Mouse (Mus musculus): Measurements from ENCODE around the gene Majin.

The Majin gene

DNA sequence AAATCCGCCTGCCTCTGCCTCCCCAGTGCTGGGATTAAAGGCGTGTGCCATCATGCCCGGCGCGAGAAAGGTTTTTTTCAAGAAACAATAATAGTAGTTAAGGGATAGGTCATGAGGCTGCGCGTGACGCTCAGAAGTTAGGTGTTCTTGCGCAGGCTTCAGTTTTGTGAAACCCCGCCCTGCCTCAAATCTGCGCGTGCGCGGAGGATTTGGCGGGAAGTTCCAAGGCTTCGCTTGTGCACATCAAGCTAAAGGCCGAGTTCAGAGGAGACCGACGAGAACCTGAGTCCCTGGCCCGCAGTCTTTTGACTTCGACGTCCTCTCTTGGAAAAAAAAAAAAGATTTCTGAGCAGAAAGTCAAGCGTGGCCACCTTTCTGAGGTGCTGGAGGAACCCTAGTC is at the start of gene Majin:
TSS of gene Majin (plus strand) at position 258 of the 400 bp plus-strand sequence.
- no peak for DNase-seq (ENCODE audit: low read depth, low spot score)

DNA sequence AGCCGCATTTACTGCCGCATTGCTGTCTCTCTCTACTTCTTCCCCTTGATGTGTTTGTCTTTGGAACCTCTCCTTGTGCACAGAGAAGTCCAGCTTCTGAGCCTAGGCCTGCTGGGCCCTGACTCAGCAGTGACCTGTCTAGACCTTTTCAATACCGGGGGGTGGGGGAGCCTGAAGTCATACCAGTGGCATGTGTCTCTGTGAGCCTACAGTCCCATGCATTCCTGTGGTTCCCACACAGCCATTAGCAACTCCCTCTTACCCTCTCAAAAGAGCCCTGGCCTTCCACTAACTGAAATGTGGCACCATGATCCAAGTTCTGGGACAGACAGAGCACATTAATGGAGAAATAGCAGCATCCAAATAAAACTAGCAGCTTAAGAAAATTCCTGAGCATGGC is 47.8 kb upstream of the Majin start:
- DNase-seq (ENCODE audit: low read depth, low spot score) = no peak

DNA sequence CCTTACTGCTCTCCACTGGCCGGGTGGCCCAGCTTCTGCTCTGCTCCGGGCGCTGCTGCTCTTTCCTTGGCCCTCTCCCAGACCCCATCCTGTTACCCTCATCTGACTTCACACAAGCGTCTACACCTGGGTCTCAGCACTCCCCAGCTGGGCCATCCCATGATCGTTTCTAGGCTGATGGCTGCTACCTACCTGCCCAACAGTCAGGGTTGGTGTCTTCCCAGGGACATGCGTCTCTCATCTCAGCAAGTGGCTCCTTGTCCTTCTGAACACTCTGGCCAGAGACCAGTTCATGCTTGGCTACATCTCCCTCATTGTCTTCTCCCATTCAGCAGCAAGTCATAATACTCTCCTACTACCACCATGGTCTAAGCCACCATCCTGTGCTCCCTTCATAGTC is 44.5 kb upstream of the Majin start:
- no peak for DNase-seq (ENCODE audit: low read depth, low spot score)

DNA sequence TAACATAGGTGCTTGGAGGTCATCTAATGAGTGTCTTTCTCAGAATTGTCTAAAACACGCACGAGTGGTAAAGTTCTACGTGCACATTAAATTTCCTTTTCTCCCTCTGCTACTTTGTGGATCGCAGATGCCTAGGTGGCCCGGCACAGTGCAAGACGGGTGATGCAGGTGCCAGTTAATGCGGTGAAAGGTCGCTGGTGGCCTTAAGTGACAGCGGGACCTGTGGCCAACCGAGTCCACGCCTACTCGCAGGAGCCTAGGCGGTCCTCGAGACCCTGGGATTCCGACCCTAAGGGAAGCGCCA is 43.9 kb upstream of the Majin start:
- DNase-seq (ENCODE audit: low read depth, low spot score) = no peak

DNA sequence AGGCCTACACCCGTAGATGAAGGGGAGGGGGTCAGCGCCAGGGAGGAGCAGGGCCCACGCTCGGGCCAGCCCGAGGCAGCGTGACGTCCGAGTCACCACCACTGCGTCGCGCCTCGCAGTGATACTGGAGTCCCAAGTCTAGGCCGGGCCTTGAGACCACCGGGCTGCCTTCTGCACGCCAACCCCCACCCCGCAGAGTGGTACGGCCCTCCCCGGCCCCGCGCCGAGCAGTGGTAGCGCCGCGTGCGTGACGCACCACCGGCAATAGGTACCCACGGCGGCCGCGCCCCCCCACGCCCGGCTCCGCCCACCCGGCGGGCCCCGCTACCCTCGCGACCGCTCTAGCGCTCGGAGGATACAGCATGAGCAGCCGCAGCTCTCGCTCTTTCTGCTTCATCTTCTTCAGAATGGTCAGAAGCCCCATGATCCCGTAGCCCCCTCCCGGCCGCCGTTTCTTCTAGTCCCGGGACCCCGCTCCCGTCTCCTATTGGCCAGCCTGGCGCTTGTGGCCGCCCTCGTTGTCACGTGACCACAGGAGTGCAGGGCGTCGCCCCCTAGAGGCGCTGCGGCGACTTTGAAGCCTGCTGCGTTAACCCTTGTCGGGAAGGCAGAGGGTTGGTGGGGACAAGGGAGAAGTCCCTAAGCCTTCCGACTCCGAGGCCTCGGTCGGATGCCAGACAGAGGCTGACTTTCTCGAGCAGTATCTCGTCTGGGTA is 43.4 kb upstream of the Majin start, which contains the start of gene Batf2:
TSS of gene Batf2 (plus strand) at position 306 of the 716 bp plus-strand sequence.
- peak; percentile 97 for DNase-seq (ENCODE audit: low read depth, low spot score)

DNA sequence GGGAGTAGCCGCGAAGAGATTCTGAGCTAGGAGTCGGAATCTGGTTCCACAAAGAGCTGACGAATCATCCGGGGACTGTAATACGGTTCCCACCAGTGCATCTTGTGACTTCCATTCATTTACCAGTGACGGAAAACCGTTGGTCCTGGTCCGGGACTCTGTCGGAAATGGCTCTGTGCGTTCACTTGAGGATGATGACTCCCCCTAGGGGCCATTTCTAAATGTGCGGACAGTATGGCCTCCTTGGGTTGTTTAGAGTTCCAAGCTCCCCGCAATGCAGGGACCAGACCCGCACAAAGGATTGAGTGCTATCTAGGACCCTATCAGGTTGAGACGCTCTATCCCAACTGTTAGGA is 42.8 kb upstream of the Majin start, which contains the start of gene Arl2:
TSS of gene Arl2 (minus strand) at position 155 of the 356 bp plus-strand sequence.
- DNase-seq (ENCODE audit: low read depth, low spot score) = peak; percentile 91

DNA sequence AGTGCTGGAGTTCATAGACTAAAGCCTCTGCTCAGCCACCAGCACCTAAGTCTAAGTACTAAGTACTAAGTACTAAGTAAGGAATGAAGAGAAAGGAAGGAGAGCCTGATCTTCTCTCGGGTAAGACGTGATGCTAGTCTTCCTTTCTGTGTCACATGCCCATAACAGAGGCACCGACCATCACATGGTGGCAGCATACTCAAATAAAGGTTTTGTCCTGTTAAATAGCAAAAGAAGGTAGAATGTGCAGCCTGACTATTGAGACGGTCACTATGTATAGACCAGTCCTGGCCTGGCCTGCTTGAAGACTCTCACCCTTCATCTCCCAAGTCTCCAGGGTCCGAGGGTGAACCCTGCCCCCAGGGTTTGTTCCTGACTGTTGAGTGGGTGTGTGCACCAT is 39.3 kb upstream of the Majin start:
- DNase-seq (ENCODE audit: low read depth, low spot score) = no peak

DNA sequence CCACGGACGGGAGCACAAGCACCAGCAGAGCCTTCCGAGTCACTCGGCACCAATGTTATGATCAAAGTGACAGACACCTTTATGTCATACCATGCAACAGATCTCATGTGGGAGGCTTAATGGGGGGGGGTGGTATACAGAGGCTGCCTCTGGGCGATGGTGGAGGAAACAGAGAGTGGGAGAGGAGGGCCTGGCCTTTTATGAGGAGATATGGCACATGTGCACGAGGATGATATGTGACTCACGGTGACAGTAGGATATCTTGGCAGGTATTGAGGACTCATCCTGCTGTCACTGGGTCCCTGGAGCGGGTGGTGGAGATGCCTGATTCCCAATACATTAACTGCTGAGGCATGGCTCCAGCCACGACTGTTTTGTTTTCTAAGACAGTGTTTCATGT is 29.0 kb upstream of the Majin start:
- no peak for DNase-seq (ENCODE audit: low read depth, low spot score)

DNA sequence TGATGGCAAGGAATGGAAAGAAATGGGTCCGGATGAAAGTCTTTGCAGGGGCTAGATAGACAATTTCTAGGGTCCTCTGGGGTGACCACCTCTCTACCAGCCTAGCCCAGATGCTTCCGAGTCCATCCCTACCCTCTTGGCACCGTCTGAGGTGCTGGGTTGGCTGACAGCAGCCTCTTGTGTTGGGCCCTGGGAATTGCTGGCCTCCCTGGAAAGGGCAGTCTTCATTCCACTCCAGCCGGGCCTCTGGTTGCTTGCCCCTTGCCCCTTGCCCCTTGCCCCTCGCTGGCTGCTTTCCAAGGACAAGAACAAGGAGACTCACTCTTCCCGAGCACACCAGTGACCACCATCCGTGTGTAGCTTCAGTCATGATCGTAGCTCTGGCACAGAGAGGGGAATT is 27.8 kb upstream of the Majin start:
- no peak for DNase-seq (ENCODE audit: low read depth, low spot score)

DNA sequence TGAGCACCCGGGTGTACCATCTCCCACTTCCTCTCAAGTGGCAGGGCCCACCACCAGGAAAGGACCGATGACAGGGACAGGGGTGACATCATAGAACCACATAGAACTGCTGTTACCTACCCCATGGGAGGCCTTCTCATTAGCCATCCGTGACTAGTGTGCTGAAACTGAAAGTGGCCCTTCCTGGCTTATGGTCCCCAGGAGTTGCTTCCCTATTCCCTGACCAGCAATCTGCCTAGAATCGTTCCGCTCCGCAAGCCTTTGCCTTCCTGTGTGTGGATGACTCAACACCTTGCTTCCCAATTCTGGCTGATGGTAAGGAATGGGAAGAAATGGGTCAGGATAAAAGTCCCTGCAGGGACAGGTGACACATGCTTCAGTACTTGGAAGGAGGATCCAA is 27.0 kb upstream of the Majin start:
- no peak for DNase-seq (ENCODE audit: low read depth, low spot score)

DNA sequence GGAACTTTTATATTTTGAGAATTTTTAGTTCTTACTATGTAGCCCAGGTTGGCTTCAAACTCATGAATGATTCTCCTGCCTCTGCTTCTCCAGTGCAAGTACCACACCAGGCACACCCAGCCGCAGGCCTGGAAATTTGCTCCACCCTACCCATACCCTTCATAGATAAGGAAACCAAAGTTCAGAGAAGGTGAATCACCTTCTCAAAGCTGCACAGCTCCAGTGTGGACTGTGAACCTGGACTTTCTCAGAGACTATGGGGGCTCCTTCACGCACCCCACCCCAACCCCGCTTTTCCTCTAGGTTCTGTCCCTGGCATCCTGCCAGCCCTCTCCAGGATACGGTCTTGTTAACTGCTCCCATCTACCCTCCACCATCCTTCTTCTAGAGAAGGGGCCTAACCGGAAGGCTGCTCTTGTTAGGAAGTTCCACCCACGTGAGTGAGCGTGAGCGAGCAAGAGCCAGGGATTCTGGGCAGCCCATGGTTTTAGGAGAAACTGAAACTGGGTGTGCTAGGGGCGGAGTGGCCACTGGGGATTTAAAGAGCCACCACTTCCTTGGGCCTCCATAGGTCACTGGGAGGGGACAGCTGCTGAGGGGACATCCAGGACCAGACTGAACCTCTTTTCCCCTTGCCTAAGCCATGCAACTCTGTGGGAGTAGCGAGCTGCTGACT is 20.2 kb upstream of the Majin start:
- DNase-seq (ENCODE audit: low read depth, low spot score) = no peak

DNA sequence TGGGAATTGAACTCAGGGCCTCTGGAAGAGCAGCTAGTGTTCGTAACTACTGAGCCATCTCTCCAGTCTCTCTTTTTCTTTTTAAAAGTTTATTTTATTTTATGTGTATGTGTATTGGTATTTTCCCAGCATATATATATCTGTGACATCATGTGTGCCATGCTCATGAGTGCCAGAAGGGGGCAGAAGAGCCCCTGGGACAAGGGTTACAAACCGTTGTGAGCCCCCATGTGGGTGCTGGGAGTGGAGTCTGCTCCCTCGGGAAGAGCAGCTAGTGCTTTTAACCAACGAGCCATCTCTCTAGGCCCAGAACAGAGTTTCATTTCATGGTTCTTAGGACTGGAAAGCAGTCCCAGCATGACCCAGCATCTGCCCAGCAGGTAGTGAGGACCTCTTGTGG is 17.4 kb upstream of the Majin start:
- peak; percentile 9 for DNase-seq (ENCODE audit: low read depth, low spot score)

DNA sequence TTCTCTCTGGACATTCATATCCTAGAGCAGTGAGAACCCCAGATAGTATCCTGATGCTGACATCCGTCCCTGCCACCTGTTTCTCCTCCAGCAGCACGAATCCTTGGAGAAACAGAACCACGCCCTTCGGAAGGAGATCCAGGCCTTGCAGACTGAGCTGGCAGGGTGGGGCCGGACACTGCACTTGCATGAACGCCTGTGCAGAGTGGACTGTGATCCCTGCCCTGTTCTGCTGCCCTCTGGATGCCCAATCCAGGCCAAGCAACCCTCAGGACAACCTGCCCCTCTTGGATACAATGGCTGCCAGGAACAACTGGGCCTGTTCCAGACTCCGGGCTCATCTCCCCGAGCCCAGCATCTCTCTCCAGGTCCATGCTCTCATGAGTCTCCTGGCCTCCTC is 13.0 kb upstream of the Majin start:
- DNase-seq (ENCODE audit: low read depth, low spot score) = no peak

DNA sequence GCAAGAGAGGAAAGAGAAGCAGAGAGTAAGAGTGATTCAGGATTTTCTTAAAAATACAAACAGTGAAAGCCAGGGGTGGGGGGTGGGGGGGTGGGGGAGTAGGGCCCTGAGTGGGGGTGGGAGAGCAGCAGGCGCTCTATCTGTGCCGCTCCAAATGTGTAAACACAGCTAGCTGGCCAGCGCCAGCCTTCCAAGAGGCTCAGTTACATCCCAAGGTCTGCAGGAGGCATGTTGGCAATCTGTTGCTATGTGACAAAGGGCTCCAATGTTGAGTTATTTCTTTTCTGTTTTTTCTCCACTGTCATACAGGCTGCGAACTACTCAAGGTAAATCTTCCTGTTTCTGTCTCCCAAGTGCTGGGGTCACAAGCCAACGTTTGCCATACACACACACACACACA is 9.4 kb upstream of the Majin start:
- DNase-seq (ENCODE audit: low read depth, low spot score) = no peak

DNA sequence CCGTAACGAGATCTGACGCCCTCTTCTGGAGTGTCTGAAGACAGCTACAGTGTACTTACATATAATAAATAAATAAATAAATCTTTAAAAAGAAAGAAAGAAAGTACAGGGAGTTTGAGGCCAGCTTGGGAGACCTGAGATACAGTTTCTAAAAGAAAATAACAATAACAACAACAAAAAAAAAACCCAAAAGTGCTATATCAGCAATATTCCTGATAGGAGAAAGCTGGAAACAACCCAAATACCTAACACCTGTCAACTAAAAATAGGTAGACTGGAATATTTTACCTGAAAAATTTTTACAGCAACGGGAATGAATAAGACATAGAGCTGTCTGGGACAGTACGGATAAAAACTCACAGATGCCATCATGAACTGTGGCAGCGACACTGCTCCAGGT is 5.4 kb upstream of the Majin start:
- no peak for DNase-seq (ENCODE audit: low read depth, low spot score)

DNA sequence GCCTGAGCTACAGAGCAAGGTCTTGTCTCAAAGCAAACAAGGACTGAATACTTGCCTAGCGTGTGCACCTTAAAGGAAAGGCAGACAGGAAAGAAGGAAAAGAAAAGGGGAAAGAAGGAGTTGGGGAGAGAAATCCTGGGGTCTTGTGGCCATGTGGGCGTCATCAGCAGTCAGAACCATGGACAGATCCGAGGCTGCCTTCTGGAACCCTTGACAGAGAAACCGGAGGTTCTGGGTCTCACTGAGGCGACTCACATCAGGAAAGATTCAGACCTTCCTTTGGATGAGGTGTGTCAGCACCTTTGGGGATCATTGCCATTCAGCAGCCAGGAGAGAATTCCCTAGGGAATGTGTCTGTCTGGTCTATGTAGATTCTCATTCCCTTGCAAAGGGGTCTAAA is 2.6 kb upstream of the Majin start:
- DNase-seq (ENCODE audit: low read depth, low spot score) = no peak

DNA sequence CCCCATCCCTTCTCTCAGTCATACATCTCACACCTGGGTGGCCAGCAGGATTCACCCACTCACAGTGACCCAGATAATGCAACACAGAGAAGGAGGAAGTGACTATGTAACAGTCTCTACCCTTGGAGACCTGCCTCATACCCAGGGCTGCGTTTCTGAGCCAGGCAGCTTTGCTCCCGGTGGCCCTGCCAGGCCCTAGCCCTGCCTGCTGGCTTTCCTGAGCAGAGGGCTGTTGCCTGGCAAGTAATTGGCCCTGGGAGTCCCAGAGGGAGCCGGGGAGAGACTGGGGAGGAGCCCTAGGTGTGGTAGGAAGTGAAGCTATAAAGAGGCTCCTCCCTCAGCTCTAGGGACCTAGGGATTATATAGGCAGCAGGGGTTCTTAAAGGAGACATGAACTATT is 1.7 kb upstream of the Majin start:
- DNase-seq (ENCODE audit: low read depth, low spot score) = no peak

DNA sequence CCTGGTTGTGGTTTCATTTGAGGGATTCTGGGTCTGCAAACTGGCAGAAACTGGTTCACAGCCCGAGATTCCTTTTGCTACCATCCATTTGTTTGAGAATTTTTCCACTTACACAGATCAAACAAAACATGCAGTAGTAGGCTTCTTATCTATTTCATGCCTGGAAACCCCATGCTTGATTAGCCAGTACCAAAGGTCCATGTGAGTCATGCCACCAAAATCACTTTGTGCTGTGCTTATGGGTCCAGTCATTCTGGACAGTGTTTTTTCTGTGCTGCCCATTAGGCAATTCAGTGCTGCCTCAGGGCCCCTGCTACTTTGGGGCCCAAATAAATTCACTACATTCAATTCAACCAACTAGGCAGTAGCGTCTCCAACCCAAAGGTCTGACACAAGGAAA is 20.1 kb downstream of the Majin start:
- no peak for DNase-seq (ENCODE audit: low read depth, low spot score)

DNA sequence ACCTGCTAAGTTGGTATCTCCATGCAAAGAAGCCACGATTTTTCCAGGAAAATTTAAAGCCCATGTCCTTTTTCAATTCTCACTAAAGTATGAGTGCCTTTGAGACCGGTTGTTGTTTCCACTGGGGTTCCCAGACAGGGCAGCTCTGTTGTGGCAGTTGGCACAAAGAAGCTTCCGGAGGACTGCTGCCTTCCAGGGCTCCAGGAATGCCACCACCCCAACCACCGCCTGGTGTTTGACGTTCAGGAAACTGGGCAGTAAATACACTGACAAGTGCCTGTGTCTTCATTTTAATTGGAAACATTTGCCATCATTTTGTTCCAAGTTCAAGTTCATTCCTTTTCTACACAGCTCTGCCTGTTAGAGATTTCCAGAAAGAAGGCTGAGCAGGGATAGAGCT is 22.5 kb downstream of the Majin start:
- DNase-seq (ENCODE audit: low read depth, low spot score) = no peak

DNA sequence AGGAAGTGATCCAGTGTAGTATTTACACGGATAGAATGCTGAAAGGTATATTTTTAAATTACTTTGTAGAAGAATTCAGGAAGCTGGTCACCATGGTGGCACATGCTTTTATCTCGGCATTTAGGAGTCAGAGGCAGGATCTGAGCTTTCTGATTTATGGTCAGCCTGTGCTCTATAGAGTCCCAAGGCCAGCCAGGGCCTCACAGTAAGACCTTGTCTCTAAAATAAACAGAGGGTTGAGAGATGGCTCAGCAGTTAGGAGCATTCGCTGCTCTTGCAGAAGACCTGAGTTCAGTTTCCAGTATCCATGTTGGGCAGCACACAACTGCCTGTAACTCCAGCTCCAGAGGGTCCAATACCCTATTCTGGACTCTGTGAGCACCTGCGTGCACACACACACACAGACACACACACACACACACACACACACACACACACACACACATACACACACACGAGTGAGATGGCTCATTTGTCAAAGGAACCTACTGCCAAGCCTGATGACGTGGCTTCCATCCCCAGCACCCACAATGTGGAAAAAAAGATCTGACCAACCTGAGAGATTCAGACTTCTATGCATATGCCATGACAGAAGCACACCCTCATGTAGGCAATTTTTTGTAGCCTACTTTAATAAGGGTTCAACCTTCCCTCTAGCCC is 32.0 kb downstream of the Majin start:
- no peak for DNase-seq (ENCODE audit: low read depth, low spot score)

DNA sequence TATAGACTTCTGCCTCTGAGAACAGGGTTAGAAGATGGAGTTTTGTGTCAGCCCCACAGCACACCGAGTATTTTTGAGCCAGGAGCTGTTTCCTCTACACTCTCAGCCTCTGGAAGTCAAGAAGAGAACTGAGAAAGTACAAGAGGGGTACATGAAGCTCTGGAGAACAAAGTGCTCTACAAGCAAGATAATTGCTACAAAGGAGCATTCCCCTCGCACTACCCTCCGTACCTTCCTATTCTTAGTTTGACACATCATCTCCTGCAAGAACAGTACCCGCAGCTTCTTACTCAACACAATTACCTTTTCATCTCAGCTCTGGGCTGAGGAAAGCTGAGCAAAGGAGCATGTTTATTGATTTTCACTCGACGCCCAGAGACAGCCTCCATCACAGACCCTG is 34.4 kb downstream of the Majin start:
- no peak for DNase-seq (ENCODE audit: low read depth, low spot score)

DNA sequence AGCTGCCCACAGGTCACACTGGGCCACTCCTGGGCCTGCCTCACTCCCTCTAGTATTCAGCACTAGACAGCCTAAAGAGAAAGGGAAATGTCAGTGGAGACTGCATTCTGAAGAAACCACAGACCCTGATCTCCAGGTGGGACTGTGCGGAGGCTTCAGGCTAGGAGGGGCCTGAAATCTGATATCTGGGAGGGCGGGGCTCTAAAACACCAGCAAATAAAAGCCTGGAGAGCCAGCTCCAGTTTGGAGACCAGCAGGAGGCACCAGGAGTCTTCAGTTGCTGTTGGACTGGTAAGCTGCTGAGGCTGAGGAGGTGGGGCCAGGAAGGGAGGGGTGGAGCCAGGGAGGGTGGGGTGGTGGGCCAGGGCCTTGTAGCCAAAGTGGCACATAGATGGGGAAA is 41.9 kb downstream of the Majin start, which contains the start of gene Gpha2:
TSS of gene Gpha2 (plus strand) at position 246 of the 400 bp plus-strand sequence.
- no peak for DNase-seq (ENCODE audit: low read depth, low spot score)

DNA sequence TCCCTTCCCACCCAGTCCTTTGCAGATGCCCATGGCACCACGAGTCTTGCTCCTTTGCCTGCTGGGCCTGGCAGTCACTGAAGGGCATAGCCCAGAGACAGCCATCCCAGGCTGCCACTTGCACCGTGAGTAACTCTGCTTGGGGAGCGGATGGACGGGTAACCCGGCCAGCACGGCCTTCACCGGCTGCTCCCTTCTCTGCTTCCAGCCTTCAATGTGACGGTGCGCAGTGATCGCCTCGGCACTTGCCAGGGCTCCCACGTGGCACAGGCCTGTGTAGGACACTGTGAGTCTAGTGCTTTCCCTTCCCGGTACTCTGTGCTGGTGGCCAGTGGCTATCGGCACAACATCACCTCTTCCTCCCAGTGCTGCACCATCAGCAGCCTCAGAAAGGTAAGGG is 42.6 kb downstream of the Majin start:
- DNase-seq (ENCODE audit: low read depth, low spot score) = no peak

Measured in CD4-positive, CD25-positive, alpha-beta regulatory T cell, adult 2 months (primary cell).